ENCODE assay signal across 8 mouse cellular contexts in genomic region chr2:73278869-73279268, GRCm38 (mm10). TPM values are rescaled to one million over a fixed set of nuclear protein-coding genes. Genes with fewer than 3 reads are reported as not detected.
DNase-seq lines count a peak whose midpoint lies in the region; ATAC-seq and TF ChIP-seq lines count a peak whose summit lies in the region.

No protein-coding gene starts in this region.

- no peak overlapping the region for H3K27ac ChIP-seq in ES-Bruce4 (ENCODE audit: insufficient read depth, low read length)
- no peak overlapping the region for H3K27ac ChIP-seq in liver, embryonic 13.5 days

- peak overlapping the region; percentile 28 for H3K4me2 ChIP-seq in liver, embryonic 13.5 days

- no peak for TF ChIP-seq POLR2A in ES-Bruce4 (IDR thresholded peaks at IDR 0.05; ENCODE audit: insufficient read depth, low read length)

- no peak for TF ChIP-seq EP300 in ES-Bruce4 (IDR thresholded peaks at IDR 0.05; ENCODE audit: insufficient read depth, low read depth, low read length)

- ATAC-seq in granulocyte monocyte progenitor cell, adult 5-6 weeks (replicated peaks; ENCODE audit: poor library complexity, severe bottlenecking): peak; percentile 10; the same call in 1 of the 2 replicates
- ATAC-seq in liver, embryonic 13.5 days (ENCODE audit: low read depth): no peak

- no peak for TF ChIP-seq CTCF in ES-Bruce4 (IDR thresholded peaks at IDR 0.05; ENCODE audit: low read depth, low read length)

- no peaks in the 10 kb centered on the region for H3K9me3 ChIP-seq in ES-Bruce4 (replicated peaks; ENCODE audit: control insufficient read depth, insufficient read depth, low read length, poor library complexity, severe bottlenecking)
- H3K9me3 ChIP-seq in liver, embryonic 13.5 days (replicated peaks): no peaks in the 10 kb centered on the region

- DNase-seq in cerebellum, postnatal 10 days: peak; percentile 25 to 38
- DNase-seq in cerebellum, adult 11 months: no peak
- DNase-seq in liver, embryonic 13.5 days: no peak
- no peak for DNase-seq in urinary bladder, postnatal 36 days (ENCODE audit: low spot score in 2 of 2)
- no peak for DNase-seq in right cerebral cortex, postnatal 36 days (ENCODE audit: low spot score in 2 of 2)
- no peak for DNase-seq in testis, postnatal 10 days (ENCODE audit: low spot score)

- H3K4me1 ChIP-seq in ES-Bruce4 (ENCODE audit: control insufficient read depth, insufficient read depth, low read length): no peaks in the 10 kb centered on the region
- peaks cover 43% of the 10 kb centered on the region for H3K4me1 ChIP-seq in liver, embryonic 13.5 days (replicated peaks)

- no peaks in the 10 kb centered on the region for H3K36me3 ChIP-seq in ES-Bruce4 (ENCODE audit: control insufficient read depth, insufficient read depth, low read length, poor library complexity, severe bottlenecking)
- no peaks in the 10 kb centered on the region for H3K36me3 ChIP-seq in liver, embryonic 13.5 days

- WGBS in liver, embryonic 13.5 days (ENCODE audit: insufficient replicate concordance): 1% methylated on average over 17 of the region's 17 CpGs

- no peak overlapping the region for H3K9ac ChIP-seq in ES-Bruce4 (ENCODE audit: low read depth, poor library complexity, severe bottlenecking)
- no peak overlapping the region for H3K9ac ChIP-seq in liver, embryonic 13.5 days

- peaks cover 26% of the 10 kb centered on the region for H3K27me3 ChIP-seq in ES-Bruce4 (ENCODE audit: control insufficient read depth, insufficient read depth, low read length, poor library complexity, severe bottlenecking)
- H3K27me3 ChIP-seq in liver, embryonic 13.5 days: peaks cover 83% of the 10 kb centered on the region

- H3K4me3 ChIP-seq in ES-Bruce4 (ENCODE audit: low read depth, low read length): peak overlapping the region; percentile 45
- peak overlapping the region; percentile 7 for H3K4me3 ChIP-seq in liver, embryonic 13.5 days (replicated peaks)

RNA-seq across cellular contexts. Expression of gene Sp9, which starts 7.1 kb away (rescaled TPM):
- not detected in 2 replicates for polyA plus RNA-seq in ES-Bruce4 (2011; ENCODE audit: insufficient read depth, insufficient read length, low read depth, missing spikeins)
- not detected in 2 replicates for total RNA-seq in granulocyte monocyte progenitor cell, adult 5-6 weeks (2014; fragmentation: Nextera tagmentation)
- total RNA-seq in granulocyte monocyte progenitor cell, adult 5-6 weeks (2017): not detected in 2 replicates
- not detected in 2 replicates for polyA plus RNA-seq in liver, embryonic 13.5 days (2015; fragmentation: Nextera tagmentation; extraction: Ambion mirVana)

RNA-seq across cellular contexts. Expression of gene Scrn3, which starts 33.5 kb away (rescaled TPM):
- 33.5 and 33.8 TPM in 2 replicates for polyA plus RNA-seq in ES-Bruce4 (2011; ENCODE audit: insufficient read depth, insufficient read length, low read depth, missing spikeins)
- total RNA-seq in granulocyte monocyte progenitor cell, adult 5-6 weeks (2014; fragmentation: Nextera tagmentation): 5.5 and 9.2 TPM in 2 replicates
- total RNA-seq in granulocyte monocyte progenitor cell, adult 5-6 weeks (2017): 9.0 and 9.6 TPM in 2 replicates
- 26.3 and 30.4 TPM in 2 replicates for polyA plus RNA-seq in liver, embryonic 13.5 days (2015; fragmentation: Nextera tagmentation; extraction: Ambion mirVana)

RNA-seq across cellular contexts. Expression of gene Cir1, which starts 33.6 kb away (rescaled TPM):
- polyA plus RNA-seq in ES-Bruce4 (2011; ENCODE audit: insufficient read depth, insufficient read length, low read depth, missing spikeins): 18.4 and 20.9 TPM in 2 replicates
- 9.9 and 11.6 TPM in 2 replicates for total RNA-seq in granulocyte monocyte progenitor cell, adult 5-6 weeks (2014; fragmentation: Nextera tagmentation)
- 14.0 and 14.1 TPM in 2 replicates for total RNA-seq in granulocyte monocyte progenitor cell, adult 5-6 weeks (2017)
- polyA plus RNA-seq in liver, embryonic 13.5 days (2015; fragmentation: Nextera tagmentation; extraction: Ambion mirVana): 21.3 and 23.9 TPM in 2 replicates

Comparison
In these comparisons a context has a peak if more than half of its experiments do, and no peak if none do; other contexts are left out.
1. DNase-seq: peak in cerebellum, postnatal 10 days (2 of 2); none in cerebellum, adult 11 months (single experiment), liver, embryonic 13.5 days (single experiment), urinary bladder, postnatal 36 days (0 of 2), right cerebral cortex, postnatal 36 days (0 of 2) and testis, postnatal 10 days (single experiment).